Mouse (Mus musculus): ENCODE results near the gene Vmn1r207-ps. TPM values are rescaled to one million over a fixed set of nuclear protein-coding genes. Genes with fewer than 3 reads are reported as not detected.
"Not testable (repeated sequence)": the region's sequence is repeated elsewhere in the genome, so short reads cannot be mapped to it uniquely, and the experiment has no call there.

Vmn1r207-ps gene
- polyA plus RNA-seq (2016; fragmentation: Nextera tagmentation; extraction: Ambion mirVana), result not detected in 2 replicates

DNA sequence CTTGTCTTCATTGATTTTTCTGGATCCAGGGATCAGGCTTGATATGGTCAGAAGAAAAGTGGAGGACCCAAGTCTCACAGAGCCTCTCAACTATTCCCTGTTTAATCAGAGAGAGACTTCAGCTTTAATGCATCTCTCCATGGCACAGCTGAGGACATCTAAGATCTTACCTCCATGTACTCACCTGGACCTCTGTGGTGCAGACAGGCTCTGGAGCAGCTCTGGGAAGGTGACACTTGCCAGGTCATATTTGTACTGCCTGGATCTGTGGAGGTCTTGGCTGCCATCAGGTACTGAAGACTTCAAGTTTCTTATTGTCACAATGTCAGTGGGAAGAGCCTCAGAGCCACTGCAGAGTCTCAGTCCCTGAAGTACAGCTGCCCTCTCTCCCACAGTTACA lies at the start of gene Vmn1r207-ps:
TSS of gene Vmn1r207-ps (minus strand) at position 101 of the 400 bp plus-strand sequence.
- DNase-seq (ENCODE audit: low spot score); H3K36me3 ChIP-seq; H3K9me3 ChIP-seq; H3K4me3 ChIP-seq; H3K27me3 ChIP-seq (ENCODE audit: insufficient read depth, poor library complexity, severe bottlenecking); H3K4me1 ChIP-seq (replicated peaks); H3K27ac ChIP-seq: not testable (repeated sequence)

DNA sequence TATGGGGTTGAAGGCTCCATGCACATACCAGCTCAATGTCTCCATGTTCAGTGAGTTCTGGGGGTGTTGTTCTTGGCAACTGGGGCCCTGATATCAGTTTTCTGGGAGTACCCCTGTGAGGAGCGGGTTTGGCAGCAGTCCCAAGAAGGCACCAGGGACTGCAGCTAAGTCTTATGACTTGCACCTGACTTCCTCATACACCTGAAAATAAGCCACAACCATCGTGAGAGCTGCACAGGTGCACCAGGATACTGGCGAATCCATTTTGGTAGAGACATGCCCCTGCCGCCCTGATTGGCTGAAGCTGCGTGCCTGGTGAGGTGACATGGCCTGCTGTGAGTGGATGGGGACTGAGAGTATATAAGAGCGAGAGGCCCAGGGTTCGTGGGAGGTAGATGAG lies 47.9 kb upstream of the Vmn1r207-ps start, which contains the start of gene Vmn1r208:
TSS of gene Vmn1r208 (minus strand) at position 101 of the 400 bp plus-strand sequence.
- H3K27me3 ChIP-seq (ENCODE audit: insufficient read depth, poor library complexity, severe bottlenecking); H3K4me3 ChIP-seq; H3K9me3 ChIP-seq; DNase-seq (ENCODE audit: low spot score); H3K36me3 ChIP-seq; H3K4me1 ChIP-seq (replicated peaks); H3K27ac ChIP-seq: not testable (repeated sequence)
- WGBS, result no CpG with 5 or more reads among the region's 7 CpGs

DNA sequence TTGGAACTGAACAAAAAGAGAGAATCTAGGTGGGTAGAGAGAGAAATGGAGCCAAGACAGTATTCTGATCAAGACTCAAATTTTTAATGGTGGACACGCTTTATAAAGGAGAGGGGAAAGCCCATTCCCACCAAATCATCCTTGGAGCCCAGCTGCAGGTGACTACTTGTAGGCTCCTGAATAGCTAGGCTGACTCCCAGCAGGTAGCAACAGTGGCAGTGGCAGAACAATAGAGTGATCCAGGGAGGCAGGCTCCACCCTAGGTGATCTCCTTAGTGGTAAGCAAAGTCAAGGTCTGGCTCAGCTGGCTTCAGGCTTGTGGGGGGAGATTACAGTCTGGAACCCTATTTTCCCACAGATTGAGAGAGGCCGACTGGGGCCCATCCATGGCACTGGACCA lies 42.2 kb upstream of the Vmn1r207-ps start:
- H3K36me3 ChIP-seq; H3K9me3 ChIP-seq; H3K27ac ChIP-seq; H3K4me3 ChIP-seq; H3K27me3 ChIP-seq (ENCODE audit: insufficient read depth, poor library complexity, severe bottlenecking); DNase-seq (ENCODE audit: low spot score); H3K4me1 ChIP-seq (replicated peaks): not testable (repeated sequence)
- 78% methylated on average over 1 of the region's 2 CpGs for WGBS

DNA sequence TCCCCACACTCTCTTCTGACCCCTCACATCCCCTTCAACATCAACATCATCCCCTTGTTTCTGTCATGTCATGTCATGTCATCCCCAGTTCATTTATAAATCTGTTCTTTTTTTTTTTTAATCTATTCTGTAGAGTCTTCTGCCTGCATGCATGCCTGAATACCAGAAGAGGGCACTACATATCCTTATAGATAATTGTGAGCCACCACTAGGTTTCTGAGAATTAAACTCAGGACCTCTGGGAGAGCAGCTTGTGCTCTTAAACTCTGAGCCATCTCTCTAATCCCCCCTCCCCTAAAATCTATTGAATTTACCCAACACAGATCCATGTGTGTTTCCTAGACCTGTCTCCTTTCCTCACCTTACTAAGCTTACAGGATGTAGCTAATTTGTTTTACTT lies 18.1 kb upstream of the Vmn1r207-ps start:
- no peaks in the 10 kb centered on the region for H3K4me1 ChIP-seq (replicated peaks)
- H3K27ac ChIP-seq, result no peak overlapping the region
- no peak overlapping the region for H3K4me3 ChIP-seq
- H3K27me3 ChIP-seq (ENCODE audit: insufficient read depth, poor library complexity, severe bottlenecking), result no peaks in the 10 kb centered on the region
- no peaks in the 10 kb centered on the region for H3K36me3 ChIP-seq
- DNase-seq (ENCODE audit: low spot score), result no peak
- H3K9me3 ChIP-seq, result no peaks in the 10 kb centered on the region

DNA sequence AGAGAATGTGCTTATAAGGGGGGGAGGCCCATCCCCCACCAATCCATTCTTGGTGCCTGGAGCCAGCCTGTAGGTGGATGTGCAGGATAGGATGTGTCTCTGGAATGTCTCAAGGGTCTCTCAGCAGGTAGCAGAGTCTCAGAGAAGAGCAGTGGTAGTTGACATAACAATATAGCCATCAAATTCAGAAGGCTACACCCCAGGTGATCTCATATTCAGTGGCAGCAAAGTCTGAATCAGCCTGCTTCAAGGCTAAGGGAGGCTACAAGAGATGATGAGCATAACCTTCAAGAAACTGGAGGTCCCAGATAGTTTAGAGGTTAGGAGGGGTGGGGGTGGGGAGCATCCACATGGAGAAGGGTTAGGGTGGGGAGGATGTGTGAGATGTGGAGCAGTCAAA lies 22.5 kb downstream of the Vmn1r207-ps start:
- not testable (repeated sequence) for H3K9me3 ChIP-seq; DNase-seq (ENCODE audit: low spot score); H3K4me1 ChIP-seq (replicated peaks); H3K4me3 ChIP-seq; H3K36me3 ChIP-seq; H3K27ac ChIP-seq; H3K27me3 ChIP-seq (ENCODE audit: insufficient read depth, poor library complexity, severe bottlenecking)

DNA sequence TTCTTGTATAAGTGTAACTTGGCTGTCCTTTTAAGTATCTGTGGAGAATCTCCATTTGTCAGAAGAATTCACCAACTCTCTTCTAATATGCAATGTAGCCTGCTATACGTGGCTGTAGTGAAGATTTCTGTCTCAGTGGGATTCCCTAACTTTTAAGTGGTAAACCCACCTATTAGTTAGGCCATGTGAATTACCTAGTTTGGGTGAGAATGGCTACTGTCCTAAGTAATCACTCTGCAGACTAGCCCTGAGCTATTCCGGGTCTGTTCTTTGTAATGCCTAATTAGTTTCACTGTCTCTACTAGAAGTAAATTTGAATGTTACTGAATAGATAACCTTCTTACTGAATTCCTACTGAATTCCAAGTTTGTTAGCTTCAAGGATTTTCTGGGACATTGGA lies 26.5 kb downstream of the Vmn1r207-ps start:
- H3K27ac ChIP-seq; H3K4me3 ChIP-seq; H3K36me3 ChIP-seq; DNase-seq (ENCODE audit: low spot score); H3K9me3 ChIP-seq; H3K27me3 ChIP-seq (ENCODE audit: insufficient read depth, poor library complexity, severe bottlenecking); H3K4me1 ChIP-seq (replicated peaks): not testable (repeated sequence)
- WGBS, result 45% methylated on average over 2 of the region's 2 CpGs

Other genes with a start within 250 kb of the Vmn1r207-ps start
- 0.02 TPM in 1 of 2 replicates, not detected in the other for gene Vmn1r202, start 224.2 kb downstream of the Vmn1r207-ps start, polyA plus RNA-seq (2016; fragmentation: Nextera tagmentation; extraction: Ambion mirVana)
- not detected in 2 replicates for gene Vmn1r203, start 211.5 kb downstream of the Vmn1r207-ps start, polyA plus RNA-seq (2016; fragmentation: Nextera tagmentation; extraction: Ambion mirVana)
- gene Vmn1r204, start 176.4 kb downstream of the Vmn1r207-ps start, polyA plus RNA-seq (2016; fragmentation: Nextera tagmentation; extraction: Ambion mirVana), result not detected in 2 replicates
- gene Vmn1r205, start 136.6 kb downstream of the Vmn1r207-ps start, polyA plus RNA-seq (2016; fragmentation: Nextera tagmentation; extraction: Ambion mirVana), result not detected in 2 replicates
- gene Vmn1r206, start 105.4 kb downstream of the Vmn1r207-ps start, polyA plus RNA-seq (2016; fragmentation: Nextera tagmentation; extraction: Ambion mirVana), result not detected in 2 replicates
- gene Vmn1r208, start 47.8 kb upstream of the Vmn1r207-ps start, polyA plus RNA-seq (2016; fragmentation: Nextera tagmentation; extraction: Ambion mirVana), result not detected in 2 replicates
- not detected in 2 replicates for gene Vmn1r209, start 80.1 kb upstream of the Vmn1r207-ps start, polyA plus RNA-seq (2016; fragmentation: Nextera tagmentation; extraction: Ambion mirVana)
- gene Vmn1r210, start 101.7 kb upstream of the Vmn1r207-ps start, polyA plus RNA-seq (2016; fragmentation: Nextera tagmentation; extraction: Ambion mirVana), result not detected in 2 replicates
- gene Vmn1r211, start 127.9 kb upstream of the Vmn1r207-ps start, polyA plus RNA-seq (2016; fragmentation: Nextera tagmentation; extraction: Ambion mirVana), result not detected in 2 replicates
- gene Vmn1r212, start 154.6 kb upstream of the Vmn1r207-ps start, polyA plus RNA-seq (2016; fragmentation: Nextera tagmentation; extraction: Ambion mirVana), result not detected in 2 replicates

Measured in hindbrain, embryonic 10.5 days (tissue).